Mouse (Mus musculus) lung, postnatal 14 days (tissue): ENCODE data around the gene Phf2.

ENCODE experiments used
- DNase-seq: peaks from one replicate; pipeline ENCODE4 v3.0.0; 2021

The Phf2 gene

GRCm38 (mm10) chr13:48870771-48871731 is at the start of gene Phf2:
Phf2 (minus strand) TSS chr13:48871119.
- peak; percentile 39 for DNase-seq

- DNase-seq: no peak
Observed at GRCm38 (mm10) chr13:48919756-48920415, 49.0 kb upstream of the Phf2 start.

GRCm38 (mm10) chr13:48917113-48917599 is 46.2 kb upstream of the Phf2 start:
- DNase-seq: no peak

- DNase-seq: peak; percentile 11
Observed at GRCm38 (mm10) chr13:48913680-48914079, 42.8 kb upstream of the Phf2 start.

- DNase-seq: no peak
Observed at GRCm38 (mm10) chr13:48913141-48913540, 42.2 kb upstream of the Phf2 start.

GRCm38 (mm10) chr13:48911426-48911825 is 40.5 kb upstream of the Phf2 start:
- no peak for DNase-seq

GRCm38 (mm10) chr13:48905458-48905857 is 34.5 kb upstream of the Phf2 start:
- no peak for DNase-seq

GRCm38 (mm10) chr13:48895376-48895775 is 24.5 kb upstream of the Phf2 start:
- DNase-seq: no peak

- DNase-seq: no peak
Observed at GRCm38 (mm10) chr13:48890260-48890960, 19.5 kb upstream of the Phf2 start.

GRCm38 (mm10) chr13:48878534-48878933 is 7.6 kb upstream of the Phf2 start:
- peak; percentile 99 for DNase-seq

GRCm38 (mm10) chr13:48877805-48878204 is 6.9 kb upstream of the Phf2 start:
- no peak for DNase-seq

GRCm38 (mm10) chr13:48872726-48873125 is 1.8 kb upstream of the Phf2 start:
- no peak for DNase-seq

GRCm38 (mm10) chr13:48871887-48872606 is 1.1 kb upstream of the Phf2 start:
- no peak for DNase-seq

- DNase-seq: peak; percentile 46
Observed at GRCm38 (mm10) chr13:48869950-48870770, 759 bp downstream of the Phf2 start.

- no peak for DNase-seq
Observed at GRCm38 (mm10) chr13:48869600-48869949, 1.3 kb downstream of the Phf2 start.

GRCm38 (mm10) chr13:48869088-48869487 is 1.8 kb downstream of the Phf2 start:
- no peak for DNase-seq

GRCm38 (mm10) chr13:48864673-48865356 is 6.1 kb downstream of the Phf2 start:
- DNase-seq: no peak

GRCm38 (mm10) chr13:48863556-48863955 is 7.4 kb downstream of the Phf2 start:
- DNase-seq: no peak

- no peak for DNase-seq
Observed at GRCm38 (mm10) chr13:48861913-48862312, 9.0 kb downstream of the Phf2 start.

- DNase-seq: no peak
Observed at GRCm38 (mm10) chr13:48858779-48859178, 12.1 kb downstream of the Phf2 start.

GRCm38 (mm10) chr13:48858054-48858453 is 12.9 kb downstream of the Phf2 start:
- no peak for DNase-seq
